Mouse (Mus musculus) neural tube, embryonic 12.5 days (tissue): ENCODE results near the gene Gstm7. TPM values are rescaled to one million over a fixed set of nuclear protein-coding genes. Genes with fewer than 3 reads are reported as not detected.
"Not testable (repeated sequence)": the region's sequence is repeated elsewhere in the genome, so short reads cannot be mapped to it uniquely, and the experiment has no call there.

ENCODE experiments used
- ATAC-seq: fragments of 200-750 bp; cut with Nextera tagmentation; 2 replicates; pipeline ENCODE4 v1.8.0; 2017; ENCODE audit warnings: low read depth, mild to moderate bottlenecking, moderate TSS enrichment, moderate library complexity; ENCODE audit not compliant: low FRiP score
- H3K27ac ChIP-seq: fragments of 300-500 bp; sonication (generic); 2 replicates; pipeline ENCODE4 v1.5.1; 2016
- H3K27me3 ChIP-seq: fragments of 300-500 bp; sonication (generic); replicated peaks from 2 replicates; pipeline ENCODE4 v1.6.1; 2016; ENCODE audit warnings: mild to moderate bottlenecking
- H3K36me3 ChIP-seq: fragments of 300-500 bp; sonication (generic); 2 replicates; pipeline ENCODE4 v1.6.1; 2016; ENCODE audit warnings: mild to moderate bottlenecking
- H3K4me1 ChIP-seq: fragments of 300-500 bp; sonication (generic); 2 replicates; pipeline ENCODE4 v1.6.1; 2016
- H3K4me2 ChIP-seq: fragments of 300-500 bp; sonication (generic); replicated peaks from 2 replicates; pipeline ENCODE4 v1.6.1; 2016; ENCODE audit warnings: mild to moderate bottlenecking
- H3K4me3 ChIP-seq: fragments of 300-500 bp; sonication (generic); 2 replicates; pipeline ENCODE4 v1.5.1; 2016
- H3K9ac ChIP-seq: fragments of 300-500 bp; sonication (generic); 2 replicates; pipeline ENCODE4 v1.6.1; 2016; ENCODE audit warnings: mild to moderate bottlenecking
- H3K9me3 ChIP-seq: fragments of 300-500 bp; sonication (generic); 2 replicates; pipeline ENCODE4 v1.6.1; 2016; ENCODE audit warnings: mild to moderate bottlenecking
- WGBS: fragments of 180-500 bp; shearing (Covaris S2); methylation state at CpG from one replicate; pipeline ENCODE4 v1.1.7; 2016; 5-methylcytosine and 5-hydroxymethylcytosine counted together
- polyA plus RNA-seq: library from polyadenylated mRNA; unstranded; fragments of >200 nt; fragmentation: Nextera tagmentation; extraction: Ambion mirVana; gene quantifications from 2 replicates; pipeline ENCODE4 v1.2.1, GENCODE M21; 2016

The Gstm7 gene
- polyA plus RNA-seq, 1 experiment from 2014 or later = 79.0 TPM

DNA sequence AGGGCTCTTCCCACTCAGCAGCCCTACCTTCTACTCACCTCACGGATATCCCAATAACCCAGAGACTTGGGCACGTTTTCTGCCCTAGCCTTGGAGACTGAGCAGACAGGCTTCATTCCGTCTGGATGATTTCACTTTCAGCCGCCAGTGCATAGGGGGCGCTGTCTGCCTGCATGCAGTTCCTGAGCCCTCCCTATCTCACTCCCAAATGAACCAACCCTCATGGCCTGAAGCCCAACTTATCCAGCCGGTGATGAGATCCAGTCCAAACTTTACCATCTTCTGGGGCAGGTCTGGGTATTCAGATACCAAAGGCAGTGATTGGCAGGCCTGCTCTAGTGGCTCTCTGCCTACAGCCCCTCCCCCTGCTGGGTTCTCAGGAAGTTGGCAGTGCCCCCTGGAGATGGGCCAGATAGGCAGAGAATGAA, 21.7 kb upstream of the Gstm7 start:
- no peaks in the 10 kb centered on the region for H3K27me3 ChIP-seq
- no peak overlapping the region for H3K27ac ChIP-seq
- WGBS = 19% methylated on average over 6 of the region's 6 CpGs
- no peaks in the 10 kb centered on the region for H3K36me3 ChIP-seq
- H3K9ac ChIP-seq = no peak overlapping the region
- no peak overlapping the region for H3K4me2 ChIP-seq
- no peaks in the 10 kb centered on the region for H3K9me3 ChIP-seq
- H3K4me1 ChIP-seq = no peaks in the 10 kb centered on the region
- no peak overlapping the region for H3K4me3 ChIP-seq
- ATAC-seq = no peak

DNA sequence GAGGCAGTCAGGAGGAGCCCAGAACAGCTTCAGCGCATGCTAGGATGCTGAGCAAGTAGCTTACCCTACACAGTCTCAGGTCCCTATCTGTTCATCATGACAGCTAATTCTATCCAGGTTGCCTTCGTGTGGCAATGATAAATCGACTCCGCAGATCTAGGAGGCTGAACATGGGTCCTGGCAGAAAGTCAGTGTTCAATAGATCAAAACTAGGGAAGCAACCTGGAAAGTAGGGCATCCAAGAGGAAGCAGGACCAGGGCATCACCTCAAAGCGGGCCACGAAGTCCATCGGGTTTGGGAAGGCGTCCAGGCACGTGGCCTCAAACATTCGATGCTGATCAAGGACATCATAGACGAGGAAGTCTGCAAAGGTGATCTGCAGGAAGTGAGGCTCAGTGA, 18.9 kb upstream of the Gstm7 start:
- H3K36me3 ChIP-seq = no peaks in the 10 kb centered on the region
- H3K9me3 ChIP-seq = no peaks in the 10 kb centered on the region
- H3K4me2 ChIP-seq = no peak overlapping the region
- no peak for ATAC-seq
- H3K27ac ChIP-seq = no peak overlapping the region
- no peak overlapping the region for H3K4me3 ChIP-seq
- no peaks in the 10 kb centered on the region for H3K4me1 ChIP-seq
- WGBS = 87% methylated on average over 11 of the region's 11 CpGs
- no peaks in the 10 kb centered on the region for H3K27me3 ChIP-seq
- no peak overlapping the region for H3K9ac ChIP-seq

DNA sequence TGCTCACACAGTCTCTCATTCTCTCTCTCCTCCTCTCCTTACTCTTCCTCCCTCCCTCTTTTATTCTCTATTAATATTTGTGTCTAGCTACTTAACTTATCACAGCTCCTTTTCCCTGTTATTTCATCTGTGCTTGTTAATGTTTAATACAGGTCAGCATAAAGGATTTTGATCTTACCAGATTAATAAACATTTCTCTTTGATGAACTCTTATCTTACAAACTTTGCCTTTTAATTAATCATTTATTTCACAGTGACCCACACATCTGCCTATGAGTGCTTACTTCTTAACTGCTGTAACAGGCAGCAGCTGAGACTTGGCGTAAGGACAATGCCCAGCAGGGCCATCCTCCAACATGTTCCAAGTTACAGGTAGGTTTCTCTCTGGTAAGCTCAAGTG, 17.8 kb upstream of the Gstm7 start:
- ATAC-seq, H3K4me3 ChIP-seq: not testable (repeated sequence)
- WGBS = 91% methylated on average over 1 of the region's 1 CpGs

DNA sequence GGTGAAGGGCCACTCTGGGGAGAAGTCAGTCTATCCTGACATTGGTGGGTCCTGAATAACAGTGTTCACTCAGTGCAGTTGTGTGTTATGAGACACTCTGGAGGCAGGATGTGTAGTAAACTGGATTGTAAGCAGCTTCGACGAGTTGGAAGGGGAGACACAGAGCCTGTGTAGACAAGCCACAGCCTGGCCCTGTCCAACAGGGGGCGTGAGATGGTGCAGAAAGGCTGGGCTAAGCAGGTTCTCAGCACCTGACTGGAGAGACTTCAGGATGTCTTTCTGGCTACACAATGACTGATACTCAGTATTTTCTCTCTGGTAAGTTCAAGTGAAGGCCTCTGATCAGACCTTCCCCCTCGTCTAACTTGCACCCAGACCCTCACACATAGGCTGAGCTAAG, 14.1 kb upstream of the Gstm7 start:
- no peak overlapping the region for H3K4me3 ChIP-seq
- ATAC-seq = no peak
- H3K36me3 ChIP-seq = no peaks in the 10 kb centered on the region
- no peaks in the 10 kb centered on the region for H3K9me3 ChIP-seq
- no peak overlapping the region for H3K4me2 ChIP-seq
- H3K9ac ChIP-seq = no peak overlapping the region
- H3K27me3 ChIP-seq = no peaks in the 10 kb centered on the region
- H3K4me1 ChIP-seq = 0 out of 2 replicates have a peak, but pooled peaks cover 5% of the 10 kb centered on the region
- no peak overlapping the region for H3K27ac ChIP-seq
- WGBS = 65% methylated on average over 4 of the region's 4 CpGs

More for the DNA sequence above, 17.8 kb upstream of the Gstm7 start:
- not testable (repeated sequence) for H3K36me3 ChIP-seq, H3K9me3 ChIP-seq, H3K4me1 ChIP-seq, H3K4me2 ChIP-seq, H3K9ac ChIP-seq, H3K27me3 ChIP-seq, H3K27ac ChIP-seq

DNA sequence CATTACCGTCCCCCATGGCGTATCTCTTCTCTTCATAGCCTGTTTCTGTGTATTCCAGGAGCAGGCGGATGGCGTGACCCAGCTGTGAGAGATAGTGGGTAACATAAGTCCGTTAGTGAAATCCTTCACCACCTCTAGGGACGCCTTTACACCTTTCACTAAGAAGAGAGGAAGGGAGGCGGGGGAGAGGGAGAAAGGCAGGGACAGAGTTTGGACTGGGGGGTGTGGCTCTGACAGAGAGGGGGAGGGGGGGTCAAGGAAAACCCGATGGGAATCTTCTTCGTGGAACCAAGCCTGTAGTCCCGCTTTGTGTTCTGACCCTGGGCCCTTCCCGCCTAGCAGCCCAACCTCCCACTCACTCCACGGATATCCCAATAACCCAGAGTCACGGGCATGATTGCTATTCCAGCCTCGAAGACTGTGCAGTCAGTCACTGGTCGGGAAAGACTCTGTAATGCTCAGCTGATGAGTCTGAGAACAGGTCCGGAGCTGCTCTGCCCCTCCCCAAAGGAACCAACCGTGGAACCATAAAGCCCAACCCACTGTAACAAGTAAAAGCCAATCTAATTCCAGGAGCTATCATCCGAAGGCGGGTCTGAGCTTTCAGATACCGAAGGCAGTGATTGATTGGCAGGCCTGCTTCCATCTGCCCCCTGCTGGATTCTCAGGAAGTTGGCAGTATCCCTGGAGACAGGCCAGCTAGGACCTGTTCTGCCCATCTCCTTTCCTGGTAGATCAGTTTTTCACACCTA, 11.8 kb upstream of the Gstm7 start, which contains the start of gene Gstm6:
Gene Gstm6, minus strand, starts transcription at position 511 of the 752 bp plus-strand sequence.
- H3K27me3 ChIP-seq = no peaks in the 10 kb centered on the region

DNA sequence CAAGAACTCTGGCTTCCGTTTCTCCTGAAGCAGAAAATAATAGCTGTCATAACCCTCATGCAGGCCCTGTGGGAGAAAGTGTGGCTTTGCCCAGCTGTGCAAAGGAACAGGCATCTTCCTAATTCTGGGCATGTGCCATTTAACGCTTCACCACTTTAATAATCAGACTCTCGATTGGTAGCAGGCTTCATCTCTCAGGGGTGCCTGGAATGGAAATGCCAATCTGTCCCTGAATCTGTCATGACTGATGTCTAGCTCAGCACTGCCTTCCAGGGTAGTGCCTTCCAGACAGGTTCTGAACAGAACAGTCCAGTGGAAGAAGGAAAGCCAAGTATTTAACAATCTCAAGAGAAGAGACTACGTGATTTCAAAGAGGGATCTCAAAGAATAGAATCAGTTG, 9.6 kb upstream of the Gstm7 start:
- 84% methylated on average over 4 of the region's 4 CpGs for WGBS
- H3K4me3 ChIP-seq = no peak overlapping the region
- 0 out of 2 replicates have a peak, but pooled peaks cover 5% of the 10 kb centered on the region for H3K4me1 ChIP-seq
- H3K27ac ChIP-seq = no peak overlapping the region
- no peaks in the 10 kb centered on the region for H3K27me3 ChIP-seq
- H3K9me3 ChIP-seq = no peaks in the 10 kb centered on the region
- no peak overlapping the region for H3K9ac ChIP-seq
- no peak for ATAC-seq
- no peaks in the 10 kb centered on the region for H3K36me3 ChIP-seq
- no peak overlapping the region for H3K4me2 ChIP-seq

More for the DNA sequence above, 11.8 kb upstream of the Gstm7 start, which contains the start of gene Gstm6:
- Histone ChIP-seq H3K4me2 (peak within 1 kb of the TSS; percentile 53), H3K9me3 (no peaks in the 10 kb centered on the region), H3K4me1 (0 out of 2 replicates have a peak, but pooled peaks cover 5% of the 10 kb centered on the region), H3K27ac (no peak within 1 kb of the TSS), H3K9ac (peak within 1 kb of the TSS; percentile 35; the same call in 1 of the 2 replicates), H3K36me3 (no peaks in the 10 kb centered on the region), H3K4me3 (peak within 1 kb of the TSS; percentile 18; the same call in 1 of the 2 replicates)
- ATAC-seq = peak; percentile 77
- 18% methylated on average over 20 of the region's 20 CpGs for WGBS

DNA sequence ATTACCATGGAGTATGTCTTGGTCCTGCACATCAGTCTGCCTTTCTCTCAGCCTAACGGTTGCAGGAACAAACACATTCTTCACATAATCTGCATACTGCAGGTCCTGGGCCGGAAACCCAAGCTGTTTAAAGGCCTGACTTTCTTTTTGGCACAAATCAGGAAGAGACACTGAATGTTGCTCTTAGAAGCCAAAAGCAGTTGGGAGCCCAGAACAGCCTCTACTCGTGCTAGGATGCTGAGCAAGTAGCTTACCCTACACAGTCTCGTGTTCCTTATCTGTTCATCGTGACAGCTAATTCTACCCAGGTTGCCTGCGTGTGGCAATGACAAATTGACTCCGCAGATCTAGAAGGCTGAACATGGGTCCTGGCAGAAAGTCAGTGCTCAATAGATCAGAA, 8.9 kb upstream of the Gstm7 start:
- H3K9me3 ChIP-seq = no peaks in the 10 kb centered on the region
- H3K27ac ChIP-seq = no peak overlapping the region
- no peaks in the 10 kb centered on the region for H3K27me3 ChIP-seq
- H3K9ac ChIP-seq = no peak overlapping the region
- H3K36me3 ChIP-seq = no peaks in the 10 kb centered on the region
- H3K4me2 ChIP-seq = no peak overlapping the region
- 0 out of 2 replicates have a peak, but pooled peaks cover 5% of the 10 kb centered on the region for H3K4me1 ChIP-seq
- ATAC-seq = no peak
- H3K4me3 ChIP-seq = no peak overlapping the region
- WGBS = 86% methylated on average over 7 of the region's 7 CpGs

DNA sequence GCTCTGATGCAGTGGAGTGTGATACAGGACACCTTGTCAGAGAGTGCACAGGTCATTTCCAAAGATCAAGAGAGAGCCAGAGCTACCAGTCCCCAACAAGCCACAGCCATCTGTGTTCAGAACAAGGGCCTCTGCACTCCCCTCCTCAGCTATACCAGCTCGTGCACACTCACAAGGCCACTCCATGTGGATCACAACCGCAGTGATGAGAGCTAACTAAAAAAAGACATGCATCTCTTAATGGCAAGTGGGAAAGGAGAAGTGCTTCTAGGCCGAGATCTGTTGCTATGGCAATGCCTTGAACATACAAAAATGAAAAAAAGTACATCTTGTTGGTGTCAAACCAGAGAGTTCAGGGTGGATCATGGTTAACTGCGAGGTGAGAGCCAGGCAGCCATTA, 8.2 kb upstream of the Gstm7 start:
- no peaks in the 10 kb centered on the region for H3K27me3 ChIP-seq
- H3K36me3 ChIP-seq = no peaks in the 10 kb centered on the region
- 0 out of 2 replicates have a peak, but pooled peaks cover 5% of the 10 kb centered on the region for H3K4me1 ChIP-seq
- H3K4me3 ChIP-seq = no peak overlapping the region
- ATAC-seq = no peak
- H3K9me3 ChIP-seq = no peaks in the 10 kb centered on the region
- no peak overlapping the region for H3K9ac ChIP-seq
- no peak overlapping the region for H3K27ac ChIP-seq
- WGBS = 78% methylated on average over 4 of the region's 4 CpGs
- H3K4me2 ChIP-seq = no peak overlapping the region

DNA sequence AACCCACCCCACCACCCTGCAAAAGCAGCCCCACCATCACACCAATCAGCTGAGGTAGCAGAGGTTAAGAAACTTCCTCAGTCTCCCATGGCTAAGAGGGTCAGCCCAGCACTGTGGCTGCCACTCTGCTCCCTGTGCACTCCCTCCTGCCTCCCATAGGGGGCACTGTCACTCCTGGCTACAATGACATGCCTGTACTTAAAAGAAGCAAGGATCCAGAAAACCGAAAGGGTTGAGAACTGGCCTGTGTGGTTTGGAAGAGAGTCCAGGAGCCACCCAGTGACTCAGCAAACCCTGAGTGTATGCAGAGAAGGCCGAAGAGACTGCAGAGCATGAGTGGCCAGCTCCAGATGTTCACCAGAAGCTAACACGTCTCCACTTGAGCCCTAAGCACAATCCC, 7.8 kb upstream of the Gstm7 start:
- Histone ChIP-seq H3K36me3 (no peaks in the 10 kb centered on the region), H3K4me1 (0 out of 2 replicates have a peak, but pooled peaks cover 5% of the 10 kb centered on the region), H3K9me3 (no peaks in the 10 kb centered on the region), H3K27ac (no peak overlapping the region), H3K9ac (no peak overlapping the region), H3K4me3 (no peak overlapping the region), H3K4me2 (no peak overlapping the region), H3K27me3 (no peaks in the 10 kb centered on the region)
- ATAC-seq = no peak
- WGBS = 54% methylated on average over 3 of the region's 3 CpGs

DNA sequence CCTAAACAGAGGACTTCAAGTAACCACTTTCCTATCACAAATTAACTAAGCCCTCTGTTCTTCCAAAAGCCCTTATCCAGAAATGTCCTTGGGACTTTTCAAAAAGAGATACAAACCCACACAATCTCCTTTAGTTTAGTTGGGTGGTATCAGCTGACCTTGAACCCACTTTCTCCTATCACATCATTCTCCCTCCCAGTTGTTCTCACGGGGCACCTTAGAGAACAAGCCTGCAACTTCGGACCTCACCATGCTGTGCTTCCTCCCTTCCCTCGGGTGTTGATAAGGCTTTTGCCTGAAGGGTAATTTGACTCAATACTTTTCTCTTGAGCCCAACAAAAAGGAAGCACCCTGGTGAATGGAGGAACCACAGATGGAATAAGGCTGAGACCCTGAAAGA, 4.3 kb upstream of the Gstm7 start:
- 68% methylated on average over 3 of the region's 3 CpGs for WGBS
- peaks cover 3% of the 10 kb centered on the region; the same call in 1 of the 2 replicates for H3K4me1 ChIP-seq

DNA sequence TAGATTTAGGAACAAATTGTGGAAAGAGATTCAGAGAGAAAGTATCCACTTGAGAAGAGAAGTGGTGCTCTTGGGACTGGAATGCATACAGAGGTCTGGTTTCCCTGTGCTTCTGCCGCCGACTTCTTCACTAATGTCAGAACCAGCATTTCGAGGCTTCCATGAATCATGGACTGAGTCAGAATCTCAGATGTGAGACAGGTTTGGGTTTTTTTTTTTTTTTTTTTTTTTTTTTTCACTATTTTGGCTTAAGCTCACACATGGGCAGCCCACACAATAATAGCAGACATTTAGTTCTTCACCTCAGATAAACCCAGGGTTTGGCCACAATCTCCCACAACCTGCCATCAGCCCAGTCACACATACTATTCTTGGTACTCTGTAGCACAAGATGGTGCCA, 3.7 kb upstream of the Gstm7 start:
- no peak overlapping the region for H3K9ac ChIP-seq
- ATAC-seq = no peak
- no peak overlapping the region for H3K4me3 ChIP-seq
- no peaks in the 10 kb centered on the region for H3K9me3 ChIP-seq
- H3K27me3 ChIP-seq = no peaks in the 10 kb centered on the region
- no peaks in the 10 kb centered on the region for H3K36me3 ChIP-seq
- no peak overlapping the region for H3K27ac ChIP-seq
- 91% methylated on average over 3 of the region's 3 CpGs for WGBS
- H3K4me2 ChIP-seq = no peak overlapping the region
- peaks cover 4% of the 10 kb centered on the region; the same call in 1 of the 2 replicates for H3K4me1 ChIP-seq

More for the DNA sequence above, 4.3 kb upstream of the Gstm7 start:
- no peak overlapping the region for H3K9ac ChIP-seq
- H3K4me2 ChIP-seq = no peak overlapping the region
- no peak for ATAC-seq
- no peaks in the 10 kb centered on the region for H3K27me3 ChIP-seq
- H3K36me3 ChIP-seq = no peaks in the 10 kb centered on the region
- H3K9me3 ChIP-seq = no peaks in the 10 kb centered on the region
- no peak overlapping the region for H3K27ac ChIP-seq
- H3K4me3 ChIP-seq = no peak overlapping the region

DNA sequence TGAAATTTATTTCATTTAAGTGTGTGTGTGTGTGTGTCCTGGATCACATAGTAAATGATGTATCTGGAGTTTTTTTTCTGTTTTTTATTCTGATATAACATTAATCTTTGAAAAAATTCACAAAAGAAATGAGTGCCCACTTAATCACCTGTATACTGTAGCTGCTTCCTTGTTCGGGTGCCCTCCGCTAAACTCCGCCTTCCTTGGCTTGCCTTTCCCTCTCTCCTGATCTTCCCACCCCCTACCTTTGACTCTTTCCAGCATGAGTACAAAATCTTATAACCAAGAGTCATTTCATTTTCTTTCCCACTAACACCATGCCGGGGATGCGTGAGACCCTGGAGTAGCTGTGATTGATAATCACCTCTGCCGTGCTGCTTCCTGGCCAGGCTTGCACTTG, 511 bp upstream of the Gstm7 start:
- 83% methylated on average over 6 of the region's 6 CpGs for WGBS
- no peaks in the 10 kb centered on the region for H3K27me3 ChIP-seq
- no peak overlapping the region for H3K27ac ChIP-seq
- H3K9me3 ChIP-seq = no peaks in the 10 kb centered on the region
- no peak overlapping the region for H3K9ac ChIP-seq
- H3K4me2 ChIP-seq = no peak overlapping the region
- H3K4me1 ChIP-seq = peaks cover 20% of the 10 kb centered on the region
- H3K4me3 ChIP-seq = no peak overlapping the region
- no peaks in the 10 kb centered on the region for H3K36me3 ChIP-seq
- peak; percentile 23; the same call in 1 of the 2 replicates for ATAC-seq
